Mouse (Mus musculus) ES-E14 (cell line): ENCODE measurements around the gene Cela3a. TPM values are rescaled to one million over a fixed set of nuclear protein-coding genes. Genes with fewer than 3 reads are reported as not detected.

Experiments
- DNase-seq: peaks from one replicate; pipeline ENCODE4 v3.0.0-alpha.2; 2013; ENCODE audit warnings: low read depth, low spot score
- H3K27ac ChIP-seq: 2 replicates; pipeline ENCODE4 v1.5.1; 2012; ENCODE audit warnings: low read depth, mild to moderate bottlenecking, low read length, moderate library complexity, mixed read lengths; ENCODE audit not compliant: poor library complexity, insufficient read depth, severe bottlenecking
- H3K36me3 ChIP-seq: 2 replicates; pipeline ENCODE4 v1.6.1; 2012; ENCODE audit warnings: mild to moderate bottlenecking, low read length, moderate library complexity, mixed read lengths; ENCODE audit not compliant: control insufficient read depth, poor library complexity, insufficient read depth, severe bottlenecking
- H3K4me1 ChIP-seq, 2 experiments: fragments of 150-350 bp in 1 of 2; sonication (generic) in 1 of 2; 2 replicates each; pipeline ENCODE4 v1.6.1; 2012; ENCODE audit warnings: low read length in 2 of 2, mild to moderate bottlenecking in 1 of 2, mixed read lengths in 1 of 2; ENCODE audit not compliant: control insufficient read depth in 2 of 2, insufficient read depth in 2 of 2, poor library complexity in 1 of 2
- H3K4me3 ChIP-seq, 2 experiments: fragments of 150-350 bp in 1 of 2; sonication (generic) in 1 of 2; 2 replicates each; pipeline ENCODE4 v1.5.1; 2012; ENCODE audit warnings: low read length in 2 of 2, low read depth in 1 of 2, mild to moderate bottlenecking in 1 of 2, mixed read lengths in 1 of 2; ENCODE audit not compliant: insufficient read depth in 1 of 2, poor library complexity in 1 of 2, severe bottlenecking in 1 of 2
- H3K9ac ChIP-seq: 2 replicates; pipeline ENCODE4 v1.6.1; 2012; ENCODE audit warnings: low read depth, mild to moderate bottlenecking, low read length, mixed read lengths; ENCODE audit not compliant: poor library complexity, insufficient read depth, severe bottlenecking
- H3K9me3 ChIP-seq: fragments of 150-350 bp; sonication (generic); 2 replicates; pipeline ENCODE4 v1.6.1; 2012; ENCODE audit warnings: low read depth, mild to moderate bottlenecking, low read length; ENCODE audit not compliant: control insufficient read depth, insufficient read depth
- CHD2 ChIP-seq: IDR thresholded peaks from 2 replicates; pipeline ENCODE4 v1.6.1; 2014; ENCODE audit warnings: mild to moderate bottlenecking, low read depth, low read length, inconsistent platforms
- HCFC1 ChIP-seq: IDR thresholded peaks from 2 replicates; pipeline ENCODE4 v1.6.1; 2012; ENCODE audit warnings: low read length, inconsistent platforms, borderline replicate concordance; ENCODE audit not compliant: insufficient read depth
- MAFK ChIP-seq: IDR thresholded peaks from 2 replicates; pipeline ENCODE4 v1.6.1; 2014; ENCODE audit warnings: mild to moderate bottlenecking, low read depth, low read length, inconsistent platforms; ENCODE audit not compliant: insufficient read depth
- ZC3H11A ChIP-seq: IDR thresholded peaks from 2 replicates; pipeline ENCODE4 v1.6.1; 2012; ENCODE audit warnings: low read depth, mild to moderate bottlenecking, inconsistent platforms, low read length, borderline replicate concordance
- ZNF384 ChIP-seq: IDR thresholded peaks from 2 replicates; pipeline ENCODE4 v1.6.1; 2012; ENCODE audit warnings: low read depth, low read length, inconsistent platforms
- in situ Hi-C, 2 experiments: fragments of 600-800 bp; cut with MboI; formaldehyde crosslinking; loops; one replicate each; pipeline ENCODE4 v1.15.1; 2025; ENCODE audit warnings: low sequenced_read_pairs in 2 of 2, inconsistent platforms in 1 of 2; ENCODE audit not compliant: unreplicated experiment in 2 of 2
- total RNA-seq: library from RNA; depleted of rRNA; stranded (reverse); fragments of 300-350 nt; gene quantifications from 2 replicates; pipeline ENCODE4 v1.2.3, GENCODE M21; 2012

Gene Cela3a
- total RNA-seq, 1 experiment, result not detected

DNA sequence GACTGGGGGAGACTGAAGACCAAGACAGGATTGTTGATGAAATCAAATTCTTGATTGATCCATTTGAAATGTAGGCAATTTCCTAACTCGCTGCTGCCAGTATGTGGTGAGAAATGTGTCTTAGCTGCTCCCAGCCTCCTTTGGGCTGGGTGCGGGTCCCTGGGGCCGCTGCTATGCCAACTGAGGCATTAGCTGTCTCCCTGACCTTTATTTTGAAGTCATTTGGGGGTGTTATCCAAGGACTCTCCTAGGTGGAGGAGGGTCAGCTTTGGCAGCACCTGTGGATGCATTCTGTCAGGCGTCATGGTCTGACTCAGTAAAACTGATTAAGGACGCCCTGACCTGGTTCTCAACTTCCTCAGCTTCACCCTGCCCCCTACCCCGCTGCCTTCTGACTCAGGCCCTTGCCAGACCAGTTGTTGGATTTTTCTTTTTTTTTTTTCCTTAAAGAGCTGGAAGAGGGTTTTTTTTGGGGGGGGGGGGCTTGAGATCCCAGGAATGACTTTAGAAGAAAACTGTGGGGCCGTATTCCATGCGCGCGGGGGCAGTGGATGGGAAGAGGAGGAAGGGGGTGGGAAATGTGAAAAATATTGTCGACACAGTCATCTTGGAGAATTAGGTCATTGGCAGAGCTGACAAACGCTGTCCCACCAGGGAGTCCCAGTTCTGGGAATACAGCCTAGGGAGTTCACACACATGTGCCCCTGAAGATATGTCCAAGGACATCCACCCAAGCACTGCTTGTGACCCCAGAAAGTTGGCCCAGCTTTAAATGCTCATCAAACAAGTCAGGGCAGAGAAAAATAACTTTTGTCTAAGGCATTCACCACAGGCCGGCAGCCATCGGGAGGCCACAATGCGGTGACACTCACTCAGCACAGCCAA lies 12.7 kb downstream of the Cela3a start:
- Histone ChIP-seq H3K9ac (no peak overlapping the region), H3K4me3 (no peak overlapping the region), H3K36me3 (no peaks in the 10 kb centered on the region), H3K4me1 (no peaks in the 10 kb centered on the region), H3K9me3 (no peaks in the 10 kb centered on the region), H3K27ac (no peak overlapping the region)
- DNase-seq, result no peak
- in situ Hi-C loops, result no loop called here
- TF ChIP-seq HCFC1, result no peak

DNA sequence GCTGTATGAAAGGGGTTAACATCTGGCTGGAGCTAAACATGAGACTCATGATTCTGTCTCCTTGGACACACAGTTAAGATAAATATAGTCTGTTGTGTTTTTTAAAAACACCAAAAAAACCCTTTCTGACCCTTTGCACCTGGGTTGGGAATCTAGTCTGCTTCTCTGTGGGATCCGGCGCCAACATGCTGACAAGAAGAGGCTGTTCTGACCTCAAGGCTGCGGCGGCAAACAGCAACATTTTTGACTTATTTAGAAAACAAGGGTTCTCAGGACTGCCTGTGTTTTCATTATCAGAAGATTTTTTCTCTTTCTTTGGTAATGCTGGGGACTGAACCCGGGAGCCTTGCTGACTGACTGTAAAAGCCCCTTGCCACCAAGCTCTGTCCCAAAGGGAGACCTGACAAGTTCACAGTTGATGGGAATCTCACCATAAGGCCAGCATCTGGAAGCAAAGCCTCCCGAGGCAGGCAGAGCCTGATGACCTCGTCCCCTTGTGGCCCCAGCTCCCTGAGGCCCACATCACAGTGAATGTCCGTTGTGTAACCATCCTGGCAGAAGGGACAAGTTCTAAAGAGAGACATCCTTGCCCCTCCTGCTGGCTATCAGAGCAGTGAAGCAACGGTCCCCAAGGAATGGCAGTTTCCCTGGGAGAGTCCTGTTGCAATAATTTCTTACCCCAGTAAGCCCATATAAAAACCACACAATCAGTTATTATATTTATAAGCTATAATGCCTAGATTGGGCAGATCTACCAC lies 16.0 kb downstream of the Cela3a start:
- no peak for DNase-seq
- Histone ChIP-seq H3K4me3 (no peak overlapping the region), H3K9me3 (no peaks in the 10 kb centered on the region), H3K27ac (no peak overlapping the region), H3K4me1 (no peaks in the 10 kb centered on the region), H3K9ac (no peak overlapping the region), H3K36me3 (no peaks in the 10 kb centered on the region)
- in situ Hi-C loops, result no loop called here
- TF ChIP-seq HCFC1 (no peak), ZC3H11A (no peak), CHD2 (no peak), ZNF384 (no peak), MAFK (no peak)

DNA sequence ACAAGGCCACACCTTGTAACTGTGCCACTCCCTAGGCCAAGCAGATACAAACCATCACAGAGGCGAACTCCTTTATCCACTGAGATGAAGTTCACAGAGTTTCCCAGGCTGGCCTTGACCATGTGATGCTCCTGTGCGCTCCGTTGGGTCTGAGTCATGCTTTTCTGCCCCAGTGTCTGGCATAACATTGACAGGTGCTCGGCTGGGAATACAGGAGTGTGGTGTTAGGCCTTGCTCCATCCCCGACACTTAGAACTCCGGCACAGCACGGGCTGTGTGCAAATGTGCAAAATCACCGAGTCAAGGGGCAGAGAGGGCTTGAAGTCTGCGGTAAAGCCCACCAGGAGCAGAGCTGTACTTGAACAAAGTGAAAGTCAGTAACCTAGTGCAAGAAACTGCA lies 16.7 kb downstream of the Cela3a start:
- in situ Hi-C loops, result no loop called here
- TF ChIP-seq MAFK, result no peak
- TF ChIP-seq ZC3H11A, result no peak
- TF ChIP-seq ZNF384, result no peak
- TF ChIP-seq CHD2, result no peak
- no peak for TF ChIP-seq HCFC1
- no peaks in the 10 kb centered on the region for H3K36me3 ChIP-seq
- H3K9me3 ChIP-seq, result no peaks in the 10 kb centered on the region
- no peak overlapping the region for H3K4me3 ChIP-seq
- no peak for DNase-seq
- H3K4me1 ChIP-seq, result no peaks in the 10 kb centered on the region
- H3K27ac ChIP-seq, result no peak overlapping the region
- H3K9ac ChIP-seq, result no peak overlapping the region

DNA sequence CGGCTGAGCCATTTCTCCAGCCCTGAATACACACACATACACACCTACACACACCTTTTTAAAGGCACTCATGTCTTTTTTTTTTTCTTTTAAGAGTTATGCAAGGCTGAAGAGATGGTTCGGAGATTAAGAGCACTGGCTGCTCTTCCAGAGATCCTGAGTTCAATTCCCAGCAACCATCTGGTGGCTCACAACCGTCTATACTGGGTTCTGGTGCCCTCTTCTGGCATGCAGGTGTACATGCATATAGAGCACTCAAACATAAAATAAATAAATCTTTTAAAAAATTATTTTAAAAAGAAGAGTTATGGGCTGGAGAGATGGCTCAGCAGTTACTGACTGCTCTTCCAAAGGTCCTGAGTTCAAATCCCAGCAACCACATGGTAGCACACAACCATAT lies 18.3 kb downstream of the Cela3a start:
- Histone ChIP-seq H3K9ac (no peak overlapping the region), H3K36me3 (no peaks in the 10 kb centered on the region), H3K4me3 (no peak overlapping the region), H3K4me1 (no peaks in the 10 kb centered on the region; a peak in 1 of 4 replicates), H3K9me3 (no peaks in the 10 kb centered on the region), H3K27ac (no peak overlapping the region)
- no peak for DNase-seq
- in situ Hi-C loops, result no loop called here
- TF ChIP-seq ZNF384 (no peak), CHD2 (no peak), HCFC1 (no peak), ZC3H11A (no peak), MAFK (no peak)
